Mouse (Mus musculus): ENCODE measurements around the gene Rhd. TPM values are rescaled to one million over a fixed set of nuclear protein-coding genes. Genes with fewer than 3 reads are reported as not detected.

The Rhd gene
- total and polyA plus RNA-seq, 3 experiments, result 0.79 to 1.3 (median 1.1) TPM

DNA sequence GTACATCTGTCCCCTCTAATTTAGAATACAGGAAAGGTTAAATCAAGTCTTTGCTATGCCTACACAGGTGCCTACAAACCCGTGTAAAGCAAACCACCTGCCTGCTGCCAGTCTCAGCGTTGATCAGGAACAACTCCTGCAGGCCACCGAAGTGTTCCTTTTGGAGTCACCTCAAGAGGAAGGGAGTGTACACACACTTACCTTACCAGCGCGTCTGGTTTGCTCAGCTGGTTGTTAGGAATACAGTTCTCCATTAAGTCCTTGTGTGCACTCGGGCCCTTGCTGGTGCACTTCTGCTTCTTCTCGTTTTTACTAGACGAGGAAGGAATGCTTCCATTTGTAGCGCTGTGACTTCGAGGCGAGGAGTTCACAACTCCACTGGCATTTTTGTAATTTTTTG is 36.5 kb upstream of the Rhd start:
- no peak for DNase-seq (ENCODE audit: extremely low read depth)
- Histone ChIP-seq H3K36me3 (replicated peaks in 1 of 2; ENCODE audit: control insufficient read depth in 1 of 2, insufficient read depth in 1 of 2, low read length in 1 of 2) (peaks cover 13 to 36% of the 10 kb centered on the region in 2 experiments), H3K4me3 (replicated peaks in 1 of 3; ENCODE audit: low read depth in 2 of 3, low read length in 2 of 3, poor library complexity in 1 of 3) (no peak overlapping the region), H3K4me2 (ENCODE audit: insufficient read depth, low read depth, poor library complexity, severe bottlenecking) (no peak overlapping the region), H3K27me3 (replicated peaks) (no peaks in the 10 kb centered on the region), H3K27ac (ENCODE audit: insufficient read depth, low read depth) (no peak overlapping the region), H3K4me1 (ENCODE audit: control insufficient read depth in 1 of 2, insufficient read depth in 2 of 2) (peaks cover 0 to 10% of the 10 kb centered on the region in 2 experiments; a peak in 2 of 4 replicates), H3K9me3 (replicated peaks; ENCODE audit: low read length) (no peaks in the 10 kb centered on the region), H3K9ac (ENCODE audit: insufficient read depth, low read depth) (no peak overlapping the region), H3K79me2 (replicated peaks; ENCODE audit: control insufficient read depth, extremely low read depth, insufficient read depth, poor library complexity, severe bottlenecking) (no peaks in the 10 kb centered on the region)
- in situ Hi-C loops (cut with MboI; ENCODE audit: low pct_ligation_motif_present, low pct_unique_long_range_greater_than_20kb, low sequenced_read_pairs), result no loop called here
- no peak for TF ChIP-seq TBP (conservative IDR thresholded peaks at IDR 0.05; ENCODE audit: low read depth, low read length)
- TF ChIP-seq EP300 (IDR thresholded peaks at IDR 0.05; ENCODE audit: low read length), result no peak
- no peak for TF ChIP-seq SMC3 (IDR thresholded peaks at IDR 0.05; ENCODE audit: low read depth, low read length)
- TF ChIP-seq TCF12 (IDR thresholded peaks at IDR 0.05; ENCODE audit: low read depth, low read length), result no peak
- TF ChIP-seq KAT2A (IDR thresholded peaks at IDR 0.05; ENCODE audit: insufficient replicate concordance, low read length), result no peak
- TF ChIP-seq UBTF (IDR thresholded peaks at IDR 0.05; ENCODE audit: low read depth, low read length), result no peak
- no peak for TF ChIP-seq JUND (conservative IDR thresholded peaks at IDR 0.05; ENCODE audit: low read depth, low read length)
- TF ChIP-seq MEF2A (IDR thresholded peaks at IDR 0.05; ENCODE audit: borderline replicate concordance, low read depth, low read length), result no peak
- TF ChIP-seq ELF1 (IDR thresholded peaks at IDR 0.05; ENCODE audit: low read depth, low read length), result no peak
- TF ChIP-seq CTCF (conservative IDR thresholded peaks at IDR 0.05 in 1 of 2, IDR thresholded peaks at IDR 0.05 in 1 of 2; ENCODE audit: low read depth in 2 of 2, low read length in 2 of 2), result no peak
- no peak for TF ChIP-seq NRF1 (IDR thresholded peaks at IDR 0.05; ENCODE audit: low read depth, low read length)
- TF ChIP-seq POLR2AphosphoS2 (IDR thresholded peaks at IDR 0.05; ENCODE audit: low read depth, low read length), result no peak
- no peak for TF ChIP-seq ZMIZ1 (IDR thresholded peaks at IDR 0.05; ENCODE audit: low read depth, low read length)
- no peak for TF ChIP-seq HCFC1 (IDR thresholded peaks at IDR 0.05; ENCODE audit: low read depth, low read length)
- TF ChIP-seq ZNF384 (IDR thresholded peaks at IDR 0.05; ENCODE audit: low read depth, low read length), result no peak
- TF ChIP-seq ETS1 (conservative IDR thresholded peaks at IDR 0.05; ENCODE audit: low read depth, low read length), result no peak
- dilution Hi-C loops (cut with MboI; ENCODE audit: extremely low pct_ligation_motif_present, extremely low pct_unique_long_range_greater_than_20kb, low sequenced_read_pairs), result no loop called here

DNA sequence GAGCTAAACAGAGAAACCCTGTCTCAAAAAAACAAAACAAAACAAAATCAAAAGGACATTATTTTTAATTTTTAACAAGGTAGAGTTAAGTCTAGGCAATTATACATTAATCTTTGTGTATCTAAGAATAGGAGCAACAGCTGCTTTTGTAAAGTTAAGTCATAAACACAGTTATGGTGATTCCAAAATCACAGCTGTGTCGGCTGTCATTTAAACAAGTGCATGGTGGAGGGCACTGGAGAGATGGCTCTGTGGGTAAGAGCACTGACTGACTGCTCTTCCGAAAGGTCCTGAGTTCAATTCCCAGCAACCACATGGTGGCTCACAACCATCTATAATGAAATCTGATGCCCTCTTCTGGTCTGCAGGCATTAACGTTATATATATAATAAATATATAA is 32.4 kb upstream of the Rhd start:
- Histone ChIP-seq H3K4me1 (ENCODE audit: control insufficient read depth in 1 of 2, insufficient read depth in 2 of 2) (peaks cover 0 to 4% of the 10 kb centered on the region in 2 experiments; a peak in 1 of 4 replicates), H3K36me3 (replicated peaks in 1 of 2; ENCODE audit: control insufficient read depth in 1 of 2, insufficient read depth in 1 of 2, low read length in 1 of 2) (peaks cover 8 to 36% of the 10 kb centered on the region in 2 experiments), H3K27me3 (replicated peaks) (no peaks in the 10 kb centered on the region), H3K9ac (ENCODE audit: insufficient read depth, low read depth) (no peak overlapping the region), H3K27ac (ENCODE audit: insufficient read depth, low read depth) (no peak overlapping the region), H3K4me2 (ENCODE audit: insufficient read depth, low read depth, poor library complexity, severe bottlenecking) (no peak overlapping the region), H3K79me2 (replicated peaks; ENCODE audit: control insufficient read depth, extremely low read depth, insufficient read depth, poor library complexity, severe bottlenecking) (no peaks in the 10 kb centered on the region), H3K4me3 (replicated peaks in 1 of 3; ENCODE audit: low read depth in 2 of 3, low read length in 2 of 3, poor library complexity in 1 of 3) (no peak overlapping the region), H3K9me3 (replicated peaks; ENCODE audit: low read length) (no peaks in the 10 kb centered on the region)
- in situ Hi-C loops (cut with MboI; ENCODE audit: low pct_ligation_motif_present, low pct_unique_long_range_greater_than_20kb, low sequenced_read_pairs), result no loop called here
- DNase-seq (ENCODE audit: extremely low read depth), result no peak
- dilution Hi-C loops (cut with MboI; ENCODE audit: extremely low pct_ligation_motif_present, extremely low pct_unique_long_range_greater_than_20kb, low sequenced_read_pairs), result no loop called here
- no peak for TF ChIP-seq ZKSCAN1 (IDR thresholded peaks at IDR 0.05; ENCODE audit: borderline replicate concordance, low read depth, low read length)
- TF ChIP-seq NRF1 (IDR thresholded peaks at IDR 0.05; ENCODE audit: low read depth, low read length), result no peak
- no peak for TF ChIP-seq NELFE (IDR thresholded peaks at IDR 0.05; ENCODE audit: low read depth, low read length)
- no peak for TF ChIP-seq IRF4 (IDR thresholded peaks at IDR 0.05; ENCODE audit: low read depth, low read length)
- TF ChIP-seq ZMIZ1 (IDR thresholded peaks at IDR 0.05; ENCODE audit: low read depth, low read length), result no peak
- TF ChIP-seq POLR2AphosphoS2 (IDR thresholded peaks at IDR 0.05; ENCODE audit: low read depth, low read length), result no peak
- no peak for TF ChIP-seq JUND (conservative IDR thresholded peaks at IDR 0.05; ENCODE audit: low read depth, low read length)
- TF ChIP-seq RAD21 (IDR thresholded peaks at IDR 0.05; ENCODE audit: low read depth, low read length), result no peak
- TF ChIP-seq GABPA (IDR thresholded peaks at IDR 0.05; ENCODE audit: insufficient replicate concordance, low read depth, low read length), result no peak

All from CH12.LX (cell line).